Mouse (Mus musculus) MEL (cell line): ENCODE data around the gene Plcb4. TPM values are rescaled to one million over a fixed set of nuclear protein-coding genes. Genes with fewer than 3 reads are reported as not detected.

Source experiments
- DNase-seq: peaks from one replicate; pipeline ENCODE4 v3.0.0; 2011; ENCODE audit warnings: low read depth, low spot score
- H3K27ac ChIP-seq: 2 replicates; pipeline ENCODE4 v1.5.1; 2012; ENCODE audit warnings: low read depth, mild to moderate bottlenecking, control low read depth, low read length, moderate library complexity; ENCODE audit not compliant: control insufficient read depth
- H3K27me3 ChIP-seq, 2 experiments: fragments of 150-350 bp in 1 of 2; sonication (generic) in 1 of 2; 2 replicates each; pipeline ENCODE4 v1.6.1; 2012; ENCODE audit warnings: low read length in 2 of 2, mild to moderate bottlenecking in 2 of 2, improper control_type of control experiment in 1 of 2, moderate library complexity in 1 of 2; ENCODE audit not compliant: insufficient read depth in 2 of 2, control insufficient read depth in 1 of 2
- H3K36me3 ChIP-seq, 2 experiments: 2 replicates each; pipeline ENCODE4 v1.6.1; 2012 to 2014; ENCODE audit warnings: low read length in 2 of 2, improper control_type of control experiment in 1 of 2, inconsistent platforms in 1 of 2, mild to moderate bottlenecking in 1 of 2; ENCODE audit not compliant: insufficient read depth in 2 of 2, control insufficient read depth in 1 of 2
- H3K4me1 ChIP-seq, 2 experiments: fragments of 150-350 bp in 1 of 2; sonication (generic) in 1 of 2; 2 replicates each; pipeline ENCODE4 v1.6.1; 2012; ENCODE audit warnings: low read length in 2 of 2, improper control_type of control experiment in 1 of 2, mild to moderate bottlenecking in 1 of 2; ENCODE audit not compliant: insufficient read depth in 2 of 2, control insufficient read depth in 1 of 2
- H3K4me3 ChIP-seq, 2 experiments: fragments of 150-350 bp in 1 of 2; sonication (generic) in 1 of 2; 2 replicates each; pipeline ENCODE4 v1.5.1; 2012; ENCODE audit warnings: low read depth in 2 of 2, low read length in 2 of 2, mild to moderate bottlenecking in 2 of 2, moderate library complexity in 2 of 2, control low read depth in 1 of 2, improper control_type of control experiment in 1 of 2; ENCODE audit not compliant: control insufficient read depth in 1 of 2, insufficient read depth in 1 of 2
- H3K79me2 ChIP-seq: 2 replicates; pipeline ENCODE4 v1.6.1; 2012; ENCODE audit warnings: mild to moderate bottlenecking, low read length, moderate library complexity; ENCODE audit not compliant: control insufficient read depth, poor library complexity, insufficient read depth
- H3K9ac ChIP-seq: 2 replicates; pipeline ENCODE4 v1.6.1; 2012; ENCODE audit warnings: low read depth, mild to moderate bottlenecking, control low read depth, low read length, moderate library complexity; ENCODE audit not compliant: control insufficient read depth, poor library complexity, severe bottlenecking
- H3K9me3 ChIP-seq: fragments of 150-350 bp; sonication (generic); replicated peaks from 2 replicates; pipeline ENCODE4 v1.6.1; 2012; ENCODE audit warnings: mild to moderate bottlenecking, low read length, improper control_type of control experiment, moderate library complexity; ENCODE audit not compliant: insufficient read depth
- BHLHE40 ChIP-seq: IDR thresholded peaks from 2 replicates; pipeline ENCODE4 v1.6.1; 2012; ENCODE audit warnings: low read depth, mild to moderate bottlenecking, inconsistent platforms, low read length, improper control_type of control experiment, borderline replicate concordance
- ELF1 ChIP-seq: IDR thresholded peaks from 2 replicates; pipeline ENCODE4 v1.6.1; 2014; ENCODE audit warnings: low read depth, mild to moderate bottlenecking, inconsistent platforms, low read length, improper control_type of control experiment, moderate library complexity
- EP300 ChIP-seq, 2 experiments: IDR thresholded peaks; 2 replicates each; pipeline ENCODE4 v1.6.1; 2011; ENCODE audit warnings: improper control_type of control experiment in 2 of 2, low read length in 2 of 2, low read depth in 1 of 2, mild to moderate bottlenecking in 1 of 2
- HCFC1 ChIP-seq: IDR thresholded peaks from 2 replicates; pipeline ENCODE4 v1.6.1; 2012; ENCODE audit warnings: low read depth, mild to moderate bottlenecking, inconsistent platforms, low read length, improper control_type of control experiment, moderate library complexity
- JUND ChIP-seq: IDR thresholded peaks from 2 replicates; pipeline ENCODE4 v1.6.1; 2011; ENCODE audit warnings: low read depth, mild to moderate bottlenecking, improper control_type of control experiment, low read length
- MAFK ChIP-seq: IDR thresholded peaks from 2 replicates; pipeline ENCODE4 v1.6.1; 2011; ENCODE audit warnings: low read depth, mild to moderate bottlenecking, low read length, improper control_type of control experiment, borderline replicate concordance
- MAZ ChIP-seq: IDR thresholded peaks from 2 replicates; pipeline ENCODE4 v1.6.1; 2012; ENCODE audit warnings: low read depth, mild to moderate bottlenecking, inconsistent platforms, low read length, improper control_type of control experiment
- MEF2A ChIP-seq: IDR thresholded peaks from 2 replicates; pipeline ENCODE4 v1.6.1; 2014; ENCODE audit warnings: low read depth, mild to moderate bottlenecking, inconsistent platforms, low read length, improper control_type of control experiment; ENCODE audit not compliant: poor library complexity, insufficient replicate concordance, severe bottlenecking; ENCODE audit errors: extremely low read depth
- MYC ChIP-seq: IDR thresholded peaks from 2 replicates; pipeline ENCODE4 v1.6.1; 2011; ENCODE audit warnings: low read depth, mild to moderate bottlenecking, low read length, improper control_type of control experiment, moderate library complexity
- NELFE ChIP-seq: IDR thresholded peaks from 2 replicates; pipeline ENCODE4 v1.6.1; 2011; ENCODE audit warnings: low read depth, low read length, improper control_type of control experiment
- NRF1 ChIP-seq: IDR thresholded peaks from 2 replicates; pipeline ENCODE4 v1.6.1; 2014; ENCODE audit warnings: low read depth, mild to moderate bottlenecking, inconsistent platforms, low read length, improper control_type of control experiment, moderate library complexity; ENCODE audit not compliant: poor library complexity, insufficient read depth, severe bottlenecking
- POLR2A ChIP-seq, 2 experiments: IDR thresholded peaks; 2 replicates each; pipeline ENCODE4 v1.6.1; 2011 to 2012; ENCODE audit warnings: low read length in 2 of 2, mild to moderate bottlenecking in 2 of 2, control low read depth in 1 of 2, improper control_type of control experiment in 1 of 2, low read depth in 1 of 2, moderate library complexity in 1 of 2; ENCODE audit not compliant: control insufficient read depth in 1 of 2, insufficient read depth in 1 of 2, poor library complexity in 1 of 2
- SMC3 ChIP-seq: IDR thresholded peaks from 2 replicates; pipeline ENCODE4 v1.6.1; 2011; ENCODE audit warnings: low read depth, low read length, improper control_type of control experiment
- TAL1 ChIP-seq: IDR thresholded peaks from 2 replicates; pipeline ENCODE4 v1.6.1; 2012; ENCODE audit warnings: mild to moderate bottlenecking, inconsistent platforms, low read length, moderate library complexity, mixed read lengths
- UBTF ChIP-seq: IDR thresholded peaks from 2 replicates; pipeline ENCODE4 v1.6.1; 2012; ENCODE audit warnings: low read depth, mild to moderate bottlenecking, inconsistent platforms, low read length, improper control_type of control experiment, moderate library complexity, borderline replicate concordance; ENCODE audit not compliant: insufficient read depth
- USF1 ChIP-seq: IDR thresholded peaks from 2 replicates; pipeline ENCODE4 v1.6.1; 2014; ENCODE audit warnings: low read depth, mild to moderate bottlenecking, inconsistent platforms, low read length, improper control_type of control experiment, moderate library complexity
- USF2 ChIP-seq, 2 experiments: IDR thresholded peaks; 2 replicates each; pipeline ENCODE4 v1.6.1; 2011 to 2012; ENCODE audit warnings: improper control_type of control experiment in 2 of 2, low read length in 2 of 2, borderline replicate concordance in 1 of 2, inconsistent platforms in 1 of 2, low read depth in 1 of 2, mild to moderate bottlenecking in 1 of 2; ENCODE audit not compliant: insufficient read depth in 1 of 2
- ZKSCAN1 ChIP-seq: IDR thresholded peaks from 2 replicates; pipeline ENCODE4 v1.6.1; 2012; ENCODE audit warnings: low read depth, mild to moderate bottlenecking, inconsistent platforms, low read length, improper control_type of control experiment, moderate library complexity
- ZNF384 ChIP-seq: IDR thresholded peaks from 2 replicates; pipeline ENCODE4 v1.6.1; 2012; ENCODE audit warnings: low read depth, mild to moderate bottlenecking, inconsistent platforms, low read length, improper control_type of control experiment
- polyA plus RNA-seq, 2 experiments: library from polyadenylated mRNA; stranded (reverse) in 1 of 2; unstranded in 1 of 2; fragments of >175 nt in 1 of 2; fragments of >200 nt in 1 of 2; gene quantifications; 2 replicates each; pipeline versions ENCODE4 v1.2.1 to v1.2.4; 2012; ENCODE audit warnings: low replicate concordance in 2 of 2, low read depth in 1 of 2; ENCODE audit not compliant: insufficient read length in 2 of 2, insufficient read depth in 1 of 2, missing spikeins in 1 of 2
- total RNA-seq: library from RNA; depleted of rRNA; stranded (reverse); fragments of 300-350 nt; gene quantifications from 2 replicates; pipeline ENCODE4 v1.2.3, GENCODE M21; 2012

Plcb4 gene
- total and polyA plus RNA-seq, 3 experiments: not detected

- H3K9ac ChIP-seq: no peak overlapping the region
- H3K9me3 ChIP-seq: no peaks in the 10 kb centered on the region
- TF ChIP-seq MAFK (no peak), MAZ (no peak), ELF1 (no peak), JUND (no peak), HCFC1 (no peak), ZKSCAN1 (no peak), UBTF (no peak), POLR2A (IDR thresholded peaks at IDR 0.05; ENCODE audit: control insufficient read depth in 1 of 2, insufficient read depth in 1 of 2, low read depth in 1 of 2, low read length in 2 of 2, poor library complexity in 1 of 2) (no peak), EP300 (IDR thresholded peaks at IDR 0.05; ENCODE audit: low read depth in 1 of 2, low read length in 2 of 2) (no peak), NELFE (no peak), USF1 (no peak), MYC (no peak), TAL1 (no peak), MEF2A (no peak), USF2 (IDR thresholded peaks at IDR 0.05; ENCODE audit: borderline replicate concordance in 1 of 2, insufficient read depth in 1 of 2, low read depth in 1 of 2, low read length in 2 of 2) (no peak)
- H3K27me3 ChIP-seq: no peaks in the 10 kb centered on the region
- H3K36me3 ChIP-seq: no peaks in the 10 kb centered on the region
- no peak for DNase-seq
- H3K4me1 ChIP-seq: no peaks in the 10 kb centered on the region
- H3K27ac ChIP-seq: no peak overlapping the region
- no peaks in the 10 kb centered on the region for H3K79me2 ChIP-seq
- H3K4me3 ChIP-seq: no peak overlapping the region
Observed at GRCm38 (mm10) chr2:135769701-135770100, 110.9 kb downstream of the Plcb4 start.

GRCm38 (mm10) chr2:135770226-135770625 lies 111.4 kb downstream of the Plcb4 start:
- TF ChIP-seq ZNF384 (no peak), NRF1 (no peak), EP300 (IDR thresholded peaks at IDR 0.05; ENCODE audit: low read depth in 1 of 2, low read length in 2 of 2) (no peak), SMC3 (no peak), BHLHE40 (no peak)
- no peak for DNase-seq

More at GRCm38 (mm10) chr2:135770226-135770625, 111.4 kb downstream of the Plcb4 start:
- no peaks in the 10 kb centered on the region for H3K4me1 ChIP-seq
- H3K9ac ChIP-seq: no peak overlapping the region
- H3K27ac ChIP-seq: no peak overlapping the region
- H3K9me3 ChIP-seq: no peaks in the 10 kb centered on the region
- H3K36me3 ChIP-seq: no peaks in the 10 kb centered on the region
- no peaks in the 10 kb centered on the region for H3K79me2 ChIP-seq
- H3K27me3 ChIP-seq: no peaks in the 10 kb centered on the region
- no peak overlapping the region for H3K4me3 ChIP-seq
